Mouse (Mus musculus) lung, embryonic 14.5 days (tissue): ENCODE data around the gene Ptk6. TPM values are rescaled to one million over a fixed set of nuclear protein-coding genes. Genes with fewer than 3 reads are reported as not detected.
A peak's percentile ranks its signal among the peaks of the same experiment; 100 is the strongest.

ENCODE experiments used
- ATAC-seq: fragments of 200-750 bp; cut with Nextera tagmentation; 2 replicates; pipeline ENCODE4 v1.8.0; 2017; ENCODE audit warnings: mild to moderate bottlenecking, moderate TSS enrichment, moderate library complexity; ENCODE audit not compliant: insufficient read depth
- DNase-seq: peaks from one replicate; pipeline ENCODE4 v3.0.0-alpha.2; 2015
- H3K27ac ChIP-seq: fragments of 300-500 bp; sonication (generic); 2 replicates; pipeline ENCODE4 v1.5.1; 2014; ENCODE audit warnings: low read depth, mild to moderate bottlenecking, moderate library complexity
- H3K27me3 ChIP-seq: fragments of 300-500 bp; sonication (generic); 2 replicates; pipeline ENCODE4 v1.6.1; 2014; ENCODE audit warnings: low read length, control low read depth; ENCODE audit not compliant: insufficient read depth
- H3K36me3 ChIP-seq: fragments of 300-500 bp; sonication (generic); 2 replicates; pipeline ENCODE4 v1.6.1; 2014; ENCODE audit warnings: control low read depth; ENCODE audit not compliant: insufficient read depth
- H3K4me1 ChIP-seq: fragments of 300-500 bp; sonication (generic); 2 replicates; pipeline ENCODE4 v1.6.1; 2014; ENCODE audit warnings: antibody characterized with exemption, control low read depth; ENCODE audit not compliant: insufficient read depth
- H3K4me2 ChIP-seq: fragments of 300-500 bp; sonication (generic); 2 replicates; pipeline ENCODE4 v1.6.1; 2014; ENCODE audit warnings: mild to moderate bottlenecking
- H3K4me3 ChIP-seq: fragments of 300-500 bp; sonication (generic); 2 replicates; pipeline ENCODE4 v1.5.1; 2014; ENCODE audit warnings: low read depth, low read length
- H3K9ac ChIP-seq: fragments of 300-500 bp; sonication (generic); 2 replicates; pipeline ENCODE4 v1.6.1; 2014
- H3K9me3 ChIP-seq: fragments of 300-500 bp; sonication (generic); 2 replicates; pipeline ENCODE4 v1.6.1; 2016; ENCODE audit warnings: low read depth, low read length, control low read depth
- CTCF ChIP-seq: IDR thresholded peaks from 2 replicates; pipeline ENCODE4 v1.5.1; 2016; ENCODE audit warnings: antibody characterized with exemption, low read depth
- WGBS: fragments of 180-500 bp; shearing (Covaris S2); extraction: QIAGEN DNeasy Blood & Tissue Kit; methylation state at CpG from one replicate; pipeline ENCODE4 v1.1.7; 2014; 5-methylcytosine and 5-hydroxymethylcytosine counted together
- polyA plus RNA-seq: library from polyadenylated mRNA; unstranded; fragments of >200 nt; fragmentation: Nextera tagmentation; extraction: Ambion mirVana; gene quantifications from 2 replicates; pipeline ENCODE4 v1.2.1, GENCODE M21; 2014

The Ptk6 gene
- polyA plus RNA-seq, 1 experiment from 2014 or later, result not detected

- Histone ChIP-seq H3K36me3 (peaks cover 16% of the 10 kb centered on the region; the same call in 1 of the 2 replicates), H3K9ac (no peak overlapping the region), H3K9me3 (no peaks in the 10 kb centered on the region), H3K4me3 (no peak overlapping the region), H3K4me2 (no peak overlapping the region), H3K27me3 (no peaks in the 10 kb centered on the region), H3K4me1 (no peaks in the 10 kb centered on the region), H3K27ac (no peak overlapping the region)
- no peak for TF ChIP-seq CTCF
- ATAC-seq (no peak), DNase-seq (no peak)
- 85% methylated on average over 11 of the region's 11 CpGs for WGBS
Measured at GRCm38 (mm10) chr2:181234680-181235079, 32.1 kb upstream of the Ptk6 start.

DNA sequence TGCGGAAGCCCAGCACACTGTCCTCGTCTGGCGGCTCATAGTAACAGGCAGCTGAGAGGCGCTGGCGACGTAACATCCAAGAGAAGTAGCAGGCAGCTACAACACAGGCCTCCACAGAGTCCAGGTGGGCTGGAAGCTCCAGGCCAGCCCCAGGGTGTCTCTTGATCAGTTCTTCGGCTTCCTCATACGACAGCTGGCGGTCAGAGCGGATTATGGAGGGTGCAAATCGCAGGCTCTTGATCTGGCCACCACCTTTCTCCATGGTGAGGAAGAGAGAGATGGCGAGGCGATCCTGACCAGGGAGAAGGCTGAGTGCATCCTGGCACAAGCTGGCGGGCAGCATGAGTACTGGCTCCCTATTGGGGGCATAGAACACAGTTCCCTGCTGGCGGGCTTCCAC lies 30.9 kb upstream of the Ptk6 start:
- Histone ChIP-seq H3K36me3 (peaks cover 15% of the 10 kb centered on the region; the same call in 1 of the 2 replicates), H3K27me3 (no peaks in the 10 kb centered on the region)
- 84% methylated on average over 15 of the region's 15 CpGs for WGBS

DNA sequence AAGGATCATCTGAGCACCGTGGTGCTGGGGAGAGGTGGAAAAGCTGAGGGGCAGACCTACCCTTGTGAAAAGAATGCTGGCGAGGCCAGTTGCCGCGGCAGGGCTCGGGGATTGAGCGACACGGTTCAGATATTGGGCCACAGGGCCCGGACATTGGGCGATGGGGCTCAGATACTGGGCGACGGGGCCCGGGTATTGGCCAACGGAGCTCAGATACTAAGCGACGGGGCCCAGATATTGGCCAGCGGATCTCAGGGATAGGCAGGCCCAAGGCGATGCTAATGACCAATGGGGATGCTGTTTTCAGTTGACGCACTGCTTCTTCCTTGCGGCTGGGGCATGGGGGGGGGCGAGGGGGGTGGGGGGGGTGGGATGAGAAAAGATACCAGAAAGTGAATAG lies 28.6 kb upstream of the Ptk6 start:
- no peaks in the 10 kb centered on the region for H3K4me1 ChIP-seq
- DNase-seq (no peak), ATAC-seq (no peak)
- no peak overlapping the region for H3K27ac ChIP-seq
- no peak overlapping the region for H3K9ac ChIP-seq
- no peak for TF ChIP-seq CTCF
- no peaks in the 10 kb centered on the region for H3K9me3 ChIP-seq
- peaks cover 5% of the 10 kb centered on the region; the same call in 1 of the 2 replicates for H3K36me3 ChIP-seq
- H3K4me3 ChIP-seq, result no peak overlapping the region
- no peaks in the 10 kb centered on the region for H3K27me3 ChIP-seq
- 79% methylated on average over 20 of the region's 20 CpGs for WGBS
- H3K4me2 ChIP-seq, result no peak overlapping the region

More for the DNA sequence above, 30.9 kb upstream of the Ptk6 start:
- no peaks in the 10 kb centered on the region for H3K4me1 ChIP-seq
- TF ChIP-seq CTCF, result no peak
- H3K27ac ChIP-seq, result no peak overlapping the region
- H3K9me3 ChIP-seq, result no peaks in the 10 kb centered on the region
- no peak overlapping the region for H3K4me3 ChIP-seq
- no peak for ATAC-seq
- H3K9ac ChIP-seq, result no peak overlapping the region
- H3K4me2 ChIP-seq, result no peak overlapping the region
- no peak for DNase-seq

DNA sequence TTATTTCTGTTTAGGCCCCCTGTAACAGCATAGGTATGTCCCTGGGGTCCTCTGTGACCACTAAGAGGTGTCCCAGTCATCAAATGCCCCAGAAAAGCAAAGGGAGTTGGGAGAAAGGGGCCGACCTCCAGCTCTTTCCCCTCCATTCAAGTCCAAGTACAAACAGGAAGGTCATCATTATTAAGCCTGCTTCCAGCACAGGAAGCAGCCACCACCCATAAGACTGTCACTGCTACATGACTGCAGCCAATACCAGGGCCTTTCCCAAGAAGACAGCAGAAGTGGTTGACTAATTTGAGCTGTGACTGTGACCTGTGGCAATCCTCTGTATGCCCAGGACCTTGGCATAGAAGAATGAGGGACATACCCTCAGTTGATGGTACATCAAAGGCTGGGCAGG lies 25.7 kb upstream of the Ptk6 start:
- no peak overlapping the region for H3K27ac ChIP-seq
- WGBS, result 42% methylated on average over 1 of the region's 1 CpGs
- H3K27me3 ChIP-seq, result no peaks in the 10 kb centered on the region
- no peak overlapping the region for H3K4me2 ChIP-seq
- no peak overlapping the region for H3K9ac ChIP-seq
- no peaks in the 10 kb centered on the region for H3K4me1 ChIP-seq
- ATAC-seq, result no peak
- H3K36me3 ChIP-seq, result no peaks in the 10 kb centered on the region
- no peak for TF ChIP-seq CTCF
- H3K9me3 ChIP-seq, result no peaks in the 10 kb centered on the region
- peak; percentile 8 for DNase-seq
- no peak overlapping the region for H3K4me3 ChIP-seq

DNA sequence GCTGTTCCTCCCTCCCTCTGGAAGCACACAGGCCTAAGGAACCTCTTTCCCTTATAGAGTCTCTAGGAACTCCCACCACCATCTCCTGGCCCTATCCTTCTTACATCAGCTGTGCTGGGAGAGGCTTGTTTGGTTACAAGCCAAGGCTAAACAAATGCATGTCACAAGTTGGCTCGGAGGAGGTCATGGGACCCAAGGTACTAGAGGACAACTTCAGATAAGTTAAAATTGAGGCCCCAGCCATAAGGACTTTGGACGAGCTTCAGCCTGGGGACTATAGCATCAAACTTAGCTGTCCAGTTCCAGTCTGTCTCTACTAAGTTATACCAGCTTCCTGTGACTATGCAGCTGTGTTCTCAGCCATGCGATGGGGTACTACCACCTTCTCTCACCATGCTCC lies 24.5 kb upstream of the Ptk6 start:
- no peak for TF ChIP-seq CTCF
- no peak overlapping the region for H3K27ac ChIP-seq
- H3K36me3 ChIP-seq, result no peaks in the 10 kb centered on the region
- DNase-seq (no peak), ATAC-seq (no peak)
- H3K4me2 ChIP-seq, result no peak overlapping the region
- H3K4me1 ChIP-seq, result no peaks in the 10 kb centered on the region
- WGBS, result 68% methylated on average over 3 of the region's 3 CpGs
- H3K4me3 ChIP-seq, result no peak overlapping the region
- no peak overlapping the region for H3K9ac ChIP-seq
- no peaks in the 10 kb centered on the region for H3K27me3 ChIP-seq
- H3K9me3 ChIP-seq, result no peaks in the 10 kb centered on the region

GRCm38 (mm10) chr2:181224994-181225393 lies 22.4 kb upstream of the Ptk6 start:
- 74% methylated on average over 2 of the region's 2 CpGs for WGBS
- no peak overlapping the region for H3K4me2 ChIP-seq
- no peaks in the 10 kb centered on the region for H3K36me3 ChIP-seq
- TF ChIP-seq CTCF, result no peak
- H3K27me3 ChIP-seq, result no peaks in the 10 kb centered on the region
- no peak for ATAC-seq
- no peak overlapping the region for H3K4me3 ChIP-seq
- no peak overlapping the region for H3K9ac ChIP-seq
- no peak for DNase-seq
- no peaks in the 10 kb centered on the region for H3K9me3 ChIP-seq
- no peak overlapping the region for H3K27ac ChIP-seq
- no peaks in the 10 kb centered on the region; the same call in 1 of the 2 replicates for H3K4me1 ChIP-seq

GRCm38 (mm10) chr2:181220361-181220760 lies 17.8 kb upstream of the Ptk6 start:
- no peaks in the 10 kb centered on the region for H3K36me3 ChIP-seq
- no peak overlapping the region for H3K9ac ChIP-seq
- peak overlapping the region; percentile 88 for H3K27ac ChIP-seq
- no peak for TF ChIP-seq CTCF
- peaks cover 4% of the 10 kb centered on the region; the same call in 1 of the 2 replicates for H3K4me1 ChIP-seq
- H3K4me2 ChIP-seq, result peak overlapping the region; percentile 64
- H3K4me3 ChIP-seq, result peak overlapping the region; percentile 15
- H3K9me3 ChIP-seq, result no peaks in the 10 kb centered on the region
- ATAC-seq (0 out of 2 replicates have a peak, but pooled peaks have one; percentile 4), DNase-seq (peak; percentile 25)
- WGBS, result 32% methylated on average over 2 of the region's 2 CpGs
- H3K27me3 ChIP-seq, result no peaks in the 10 kb centered on the region
